ENCODE assay signal across 14 mouse cellular contexts in genomic region chr3:17792537-17793039, GRCm38 (mm10).
DNase-seq lines count a peak whose midpoint lies in the region; ATAC-seq and TF ChIP-seq lines count a peak whose summit lies in the region.
"Had no signal": no experiment of that assay in that cellular context is flagged by ENCODE, and none has a peak within 500 bp of the region (broad histone marks: within the 10 kb centered on the region; RNA-seq: fewer than 3 reads in every experiment).

No protein-coding gene starts in this region.

- peak overlapping the region; percentile 72 for H3K4me3 ChIP-seq in left cerebral cortex, adult 2 months
- H3K4me3 ChIP-seq in forebrain, embryonic 16.5 days (replicated peaks; ENCODE audit: low read length) = peak overlapping the region; percentile 72
- H3K4me3 ChIP-seq in midbrain, embryonic 11.5 days (ENCODE audit: low read depth, low read length) = peak overlapping the region; percentile 79
- H3K4me3 ChIP-seq in olfactory bulb, adult 2 months (ENCODE audit: insufficient read depth, low read depth, low read length) = no peak overlapping the region
- H3K4me3 ChIP-seq: heart, embryonic 10.5 days; kidney, embryonic 15.5 days had no signal

- H3K36me3 ChIP-seq in forebrain, embryonic 16.5 days (ENCODE audit: control insufficient read depth, insufficient read depth) = no peaks in the 10 kb centered on the region
- H3K36me3 ChIP-seq in midbrain, embryonic 11.5 days (ENCODE audit: control insufficient read depth, insufficient read depth, low read length) = peaks cover 12% of the 10 kb centered on the region
- H3K36me3 ChIP-seq: heart, embryonic 10.5 days; kidney, embryonic 15.5 days had no signal

- peak overlapping the region; percentile 97 for H3K27ac ChIP-seq in left cerebral cortex, adult 2 months
- peak overlapping the region; percentile 84 for H3K27ac ChIP-seq in forebrain, embryonic 16.5 days (ENCODE audit: low read length)
- peak overlapping the region; percentile 99 for H3K27ac ChIP-seq in midbrain, embryonic 11.5 days (ENCODE audit: low read depth, low read length)
- H3K27ac ChIP-seq in olfactory bulb, adult 2 months (ENCODE audit: insufficient read depth, low read depth, low read length) = peak overlapping the region; percentile 86
- H3K27ac ChIP-seq: heart, embryonic 10.5 days; kidney, embryonic 15.5 days had no signal

- no peak for TF ChIP-seq POLR2A in olfactory bulb, adult 2 months (IDR thresholded peaks at IDR 0.05; ENCODE audit: insufficient read depth, low read depth, low read length)

- DNase-seq in left cerebral cortex, adult 2 months (ENCODE audit: extremely low spot score in 1 of 2, low spot score in 2 of 2) = no peak
- no peak for DNase-seq in left cerebral cortex, postnatal 14 days (ENCODE audit: low spot score in 2 of 2)
- peak; percentile 91 for DNase-seq in midbrain, embryonic 11.5 days (ENCODE audit: low spot score, missing footprints)
- no peak for DNase-seq in heart, adult 18-20 months
- no peak for DNase-seq in left cerebral cortex, postnatal 10 days (ENCODE audit: extremely low spot score in 1 of 2, low spot score in 2 of 2)
- DNase-seq: heart, postnatal 4 days; layer of hippocampus, adult 9-11 months; lung, adult 18-20 months; thymus, postnatal 14 days had no signal

- WGBS in forebrain, embryonic 16.5 days = 42% methylated on average over 2 of the region's 2 CpGs
- WGBS in midbrain, embryonic 11.5 days = 14% methylated on average over 2 of the region's 2 CpGs
- WGBS in olfactory bulb, adult 2 months = 25% methylated on average over 2 of the region's 2 CpGs

- intact Hi-C loops in left cerebral cortex, adult 2 months (cut with DNase I) = loop anchor here (2.0 to 5.0 kb wide), 3 partner anchors 330 to 975 kb away; no protein-coding TSS in a partner anchor
- intact Hi-C loops in left cerebral cortex, postnatal 14 days (cut with DNase I) = no loop called here
- intact Hi-C loops in left cerebral cortex, postnatal 10 days (cut with DNase I) = loop anchor here (2.0 kb wide), 1 partner anchor 468 kb away; no protein-coding TSS in a partner anchor

- peak overlapping the region; percentile 86 for H3K9ac ChIP-seq in forebrain, embryonic 16.5 days (replicated peaks; ENCODE audit: low read depth, low read length)
- H3K9ac ChIP-seq in midbrain, embryonic 11.5 days (ENCODE audit: low read length) = peak overlapping the region; percentile 98
- H3K9ac ChIP-seq: kidney, embryonic 15.5 days had no signal

- no peaks in the 10 kb centered on the region for H3K9me3 ChIP-seq in forebrain, embryonic 16.5 days (ENCODE audit: control insufficient read depth, low read length)
- H3K9me3 ChIP-seq in midbrain, embryonic 11.5 days (ENCODE audit: control insufficient read depth, low read length) = no peaks in the 10 kb centered on the region
- H3K9me3 ChIP-seq: heart, embryonic 10.5 days; kidney, embryonic 15.5 days had no signal

- no peaks in the 10 kb centered on the region for H3K27me3 ChIP-seq in forebrain, embryonic 16.5 days (replicated peaks; ENCODE audit: control insufficient read depth, insufficient read depth, low read length)
- no peaks in the 10 kb centered on the region for H3K27me3 ChIP-seq in midbrain, embryonic 11.5 days (ENCODE audit: control insufficient read depth, insufficient read depth, low read length)

- H3K4me2 ChIP-seq in forebrain, embryonic 16.5 days (ENCODE audit: low read length) = peak overlapping the region; percentile 81
- H3K4me2 ChIP-seq in midbrain, embryonic 11.5 days = peak overlapping the region; percentile 76
- H3K4me2 ChIP-seq: kidney, embryonic 15.5 days had no signal

- TF ChIP-seq CTCF in left cerebral cortex, adult 2 months (IDR thresholded peaks at IDR 0.05) = no peak
- no peak for TF ChIP-seq CTCF in olfactory bulb, adult 2 months (IDR thresholded peaks at IDR 0.05; ENCODE audit: insufficient read depth, low read depth, low read length)

- no peak for ATAC-seq in forebrain, embryonic 16.5 days
- ATAC-seq in midbrain, embryonic 11.5 days (ENCODE audit: low FRiP score) = no peak
- no peak for ATAC-seq in CD4-positive, CD25-positive, alpha-beta regulatory T cell, adult 4 months

- peaks cover 23% of the 10 kb centered on the region for H3K4me1 ChIP-seq in forebrain, embryonic 16.5 days (replicated peaks; ENCODE audit: control insufficient read depth, insufficient read depth, low read length)
- H3K4me1 ChIP-seq in midbrain, embryonic 11.5 days (ENCODE audit: control insufficient read depth, insufficient read depth, low read length) = peaks cover 24% of the 10 kb centered on the region
- peaks cover 13% of the 10 kb centered on the region for H3K4me1 ChIP-seq in olfactory bulb, adult 2 months (ENCODE audit: control insufficient read depth, insufficient read depth, low read length)
